Mouse (Mus musculus) heart, adult 2 months (tissue): ENCODE measurements around the gene Caln1.

Experiments used
- CTCF ChIP-seq: fragments of 200-600 bp; IDR thresholded peaks from 2 replicates; pipeline ENCODE4 v1.8.1; 2022; ENCODE audit warnings: antibody characterized with exemption, mild to moderate bottlenecking, moderate library complexity
- EP300 ChIP-seq: fragments of 200-500 bp; IDR thresholded peaks from 2 replicates; pipeline ENCODE4 v1.6.1; 2011; ENCODE audit warnings: low read depth, low read length, control low read depth; ENCODE audit not compliant: insufficient read depth
- POLR2A ChIP-seq: fragments of 200-500 bp; IDR thresholded peaks from 2 replicates; pipeline ENCODE4 v1.6.1; 2011; ENCODE audit warnings: mild to moderate bottlenecking, low read depth, low read length, control low read depth; ENCODE audit not compliant: insufficient read depth

- no peak for TF ChIP-seq EP300
- no peak for TF ChIP-seq POLR2A
- no peak for TF ChIP-seq CTCF
These were observed 103.0 kb downstream of the Caln1 start for GRCm38 (mm10) chr5:130472209-130472608.
